Comparison of ENCODE assay signal across 20 mouse cellular contexts in the genomic region with DNA sequence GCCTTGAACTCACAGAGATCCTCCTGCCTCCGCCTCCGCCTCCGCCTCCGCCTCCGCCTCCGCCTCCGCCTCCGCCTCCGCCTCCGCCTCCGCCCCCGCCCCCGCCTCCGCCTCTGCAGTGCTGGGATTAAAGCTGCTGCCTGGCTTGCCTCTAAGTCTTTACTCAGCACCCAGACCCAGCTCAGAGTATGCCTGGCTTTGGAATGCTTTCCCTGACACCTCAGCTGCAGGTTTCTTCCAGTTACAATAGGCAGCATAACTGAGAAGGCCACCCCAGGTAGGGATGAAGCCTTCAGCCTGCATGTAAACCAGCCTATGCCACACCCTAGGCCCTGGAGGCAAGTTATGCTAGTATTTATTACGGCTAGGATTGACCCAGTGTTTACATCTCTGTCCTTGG. TPM values are rescaled to one million over a fixed set of nuclear protein-coding genes. Genes with fewer than 3 reads are reported as not detected.
DNase-seq lines count a peak whose midpoint lies in the region; ATAC-seq and TF ChIP-seq lines count a peak whose summit lies in the region.
"Had no signal": no experiment of that assay in that cellular context is flagged by ENCODE, and none has a peak within 500 bp of the region (broad histone marks: within the 10 kb centered on the region; RNA-seq: fewer than 3 reads in every experiment).

No protein-coding gene starts in this region.

- no peak for ATAC-seq in forebrain, embryonic 15.5 days (replicated peaks)
- no peak for ATAC-seq in liver, postnatal 0 days
- peak; percentile 39; the same call in 1 of the 2 replicates for ATAC-seq in intestine, postnatal 0 days
- ATAC-seq in megakaryocyte progenitor cell, adult 5-6 weeks (replicated peaks; ENCODE audit: poor library complexity), result no peak
- ATAC-seq: CD4-positive, CD25-positive, alpha-beta regulatory T cell, adult 4 months; forebrain, embryonic 14.5 days; inflammation-experienced regulatory T-cells, adult 6 months had no signal

- H3K27me3 ChIP-seq in forebrain, embryonic 10.5 days (ENCODE audit: poor library complexity, severe bottlenecking), result no peaks in the 10 kb centered on the region
- H3K27me3 ChIP-seq in forebrain, embryonic 15.5 days, result no peaks in the 10 kb centered on the region
- H3K27me3 ChIP-seq in liver, postnatal 0 days (ENCODE audit: insufficient read depth, low read length), result no peaks in the 10 kb centered on the region
- no peaks in the 10 kb centered on the region for H3K27me3 ChIP-seq in intestine, postnatal 0 days (replicated peaks; ENCODE audit: control insufficient read depth, insufficient read depth, low read length)
- H3K27me3 ChIP-seq: heart, embryonic 15.5 days; hindbrain, embryonic 15.5 days had no signal

- no peak overlapping the region for H3K4me2 ChIP-seq in forebrain, embryonic 15.5 days (replicated peaks)
- no peak overlapping the region for H3K4me2 ChIP-seq in liver, postnatal 0 days (ENCODE audit: low read depth, low read length)
- no peak overlapping the region for H3K4me2 ChIP-seq in intestine, postnatal 0 days (replicated peaks; ENCODE audit: low read depth)
- H3K4me2 ChIP-seq: heart, embryonic 11.5 days; heart, embryonic 15.5 days; hindbrain, embryonic 15.5 days had no signal

- no peaks in the 10 kb centered on the region for H3K36me3 ChIP-seq in forebrain, embryonic 10.5 days (replicated peaks)
- no peaks in the 10 kb centered on the region for H3K36me3 ChIP-seq in forebrain, embryonic 15.5 days
- no peaks in the 10 kb centered on the region for H3K36me3 ChIP-seq in liver, postnatal 0 days (replicated peaks; ENCODE audit: insufficient read depth, low read length)
- no peaks in the 10 kb centered on the region for H3K36me3 ChIP-seq in intestine, postnatal 0 days (ENCODE audit: control insufficient read depth, insufficient read depth)
- H3K36me3 ChIP-seq: heart, embryonic 15.5 days; hindbrain, embryonic 15.5 days had no signal

- peaks cover 29% of the 10 kb centered on the region for H3K4me1 ChIP-seq in forebrain, embryonic 10.5 days
- no peaks in the 10 kb centered on the region for H3K4me1 ChIP-seq in forebrain, embryonic 15.5 days
- no peaks in the 10 kb centered on the region; the same call in 1 of the 2 replicates for H3K4me1 ChIP-seq in liver, postnatal 0 days (ENCODE audit: insufficient read depth)
- no peaks in the 10 kb centered on the region for H3K4me1 ChIP-seq in intestine, postnatal 0 days (replicated peaks; ENCODE audit: control insufficient read depth, insufficient read depth, low read length)

- H3K9ac ChIP-seq in forebrain, embryonic 15.5 days (replicated peaks), result no peak overlapping the region
- H3K9ac ChIP-seq in liver, postnatal 0 days (replicated peaks), result no peak overlapping the region
- H3K9ac ChIP-seq in intestine, postnatal 0 days (ENCODE audit: low read depth, low read length), result no peak overlapping the region
- H3K9ac ChIP-seq: heart, embryonic 15.5 days; hindbrain, embryonic 15.5 days had no signal

- peak overlapping the region; percentile 40; the same call in 1 of the 2 replicates for H3K27ac ChIP-seq in forebrain, embryonic 10.5 days
- H3K27ac ChIP-seq in forebrain, embryonic 15.5 days (replicated peaks), result no peak overlapping the region
- H3K27ac ChIP-seq in liver, postnatal 0 days (ENCODE audit: low read depth), result no peak overlapping the region
- H3K27ac ChIP-seq in intestine, postnatal 0 days (ENCODE audit: low read depth, low read length), result no peak overlapping the region
- H3K27ac ChIP-seq: heart, adult 2 months; heart, embryonic 15.5 days; hindbrain, embryonic 15.5 days had no signal

- H3K9me3 ChIP-seq in forebrain, embryonic 10.5 days, result no peaks in the 10 kb centered on the region
- no peaks in the 10 kb centered on the region for H3K9me3 ChIP-seq in forebrain, embryonic 15.5 days
- no peaks in the 10 kb centered on the region for H3K9me3 ChIP-seq in liver, postnatal 0 days (ENCODE audit: low read length)
- H3K9me3 ChIP-seq in intestine, postnatal 0 days (ENCODE audit: control insufficient read depth), result no peaks in the 10 kb centered on the region
- H3K9me3 ChIP-seq: heart, embryonic 15.5 days; hindbrain, embryonic 15.5 days had no signal

- no peak for TF ChIP-seq EP300 in liver, postnatal 0 days (IDR thresholded peaks at IDR 0.05; ENCODE audit: low read depth)

- no peak for TF ChIP-seq CTCF in liver, postnatal 0 days (IDR thresholded peaks at IDR 0.05; ENCODE audit: low read depth)
- TF ChIP-seq CTCF in intestine, postnatal 0 days (IDR thresholded peaks at IDR 0.05; ENCODE audit: low read depth), result no peak

- no peak overlapping the region for H3K4me3 ChIP-seq in forebrain, embryonic 10.5 days
- no peak overlapping the region for H3K4me3 ChIP-seq in forebrain, embryonic 15.5 days
- H3K4me3 ChIP-seq in liver, postnatal 0 days (ENCODE audit: low read depth, low read length), result no peak overlapping the region
- no peak overlapping the region for H3K4me3 ChIP-seq in intestine, postnatal 0 days (ENCODE audit: low read depth, low read length)
- H3K4me3 ChIP-seq: heart, adult 2 months; heart, embryonic 15.5 days; hindbrain, embryonic 15.5 days had no signal

- WGBS in forebrain, embryonic 10.5 days, result 94% methylated on average over 15 of the region's 15 CpGs
- WGBS in forebrain, embryonic 15.5 days, result 94% methylated on average over 15 of the region's 15 CpGs
- 90% methylated on average over 15 of the region's 15 CpGs for WGBS in liver, postnatal 0 days (ENCODE audit: insufficient replicate concordance)
- WGBS in intestine, postnatal 0 days, result 91% methylated on average over 15 of the region's 15 CpGs

- DNase-seq in forebrain, embryonic 10.5 days (ENCODE audit: extremely low spot score, low spot score), result no peak
- DNase-seq in liver (peak; percentile 43), ES-CJ7 (ENCODE audit: low read depth, low spot score) (peak; percentile 47)
- DNase-seq in liver, postnatal 0 days, result no peak
- no peak for DNase-seq in lung, postnatal 4 days
- DNase-seq: adrenal gland, postnatal 10 days; B cell, adult 2 months; cerebellum, adult 11 months; cerebellum, adult 9-10 months; cerebellum, postnatal 36 days; heart, adult 2 months had no signal

RNA-seq across cellular contexts. Expression of gene Vwf, which starts 37.7 kb away (rescaled TPM):
- polyA plus RNA-seq in forebrain, embryonic 10.5 days (2016; fragmentation: Nextera tagmentation; extraction: Ambion mirVana), result 4.1 and 5.9 TPM in 2 replicates
- 6.5 and 8.4 TPM in 2 replicates for polyA plus RNA-seq in forebrain, embryonic 15.5 days (2015; fragmentation: Nextera tagmentation; extraction: Ambion mirVana)
- polyA plus RNA-seq in liver, postnatal 0 days (2015; fragmentation: Nextera tagmentation; extraction: Ambion mirVana), result 13.4 and 14.8 TPM in 2 replicates
- polyA plus RNA-seq in intestine, postnatal 0 days (2015; fragmentation: Nextera tagmentation; extraction: Ambion mirVana), result 10.6 and 13.2 TPM in 2 replicates
- total RNA-seq in megakaryocyte progenitor cell, adult 5-6 weeks (2015), result 2.4 and 2.6 TPM in 2 replicates
- 0.08 and 0.47 TPM in 2 replicates for total RNA-seq in megakaryocyte progenitor cell, adult 5-6 weeks (2017)
- polyA plus RNA-seq: CD4-positive, CD25-positive, alpha-beta regulatory T cell, adult 4 months had no signal

Comparison
In these comparisons a context has a peak if more than half of its experiments do, and no peak if none do; other contexts are left out.
1. DNase-seq: peak in liver (single experiment) and ES-CJ7 (single experiment); none in forebrain, embryonic 10.5 days (single experiment), liver, postnatal 0 days (single experiment) and lung, postnatal 4 days (0 of 2).